Mouse (Mus musculus) bone marrow, adult 2 months (tissue): ENCODE results near the gene Gorasp1.

ENCODE experiments used
- CTCF ChIP-seq: fragments of 200-500 bp; IDR thresholded peaks from 2 replicates; pipeline ENCODE4 v1.5.1; 2011; ENCODE audit warnings: low read length, control low read depth; ENCODE audit not compliant: control insufficient read depth, insufficient read depth
- POLR2A ChIP-seq: fragments of 200-500 bp; IDR thresholded peaks from 2 replicates; pipeline ENCODE4 v1.6.1; 2011; ENCODE audit warnings: low read depth, mild to moderate bottlenecking, control low read depth, low read length, borderline replicate concordance; ENCODE audit not compliant: control insufficient read depth

DNA sequence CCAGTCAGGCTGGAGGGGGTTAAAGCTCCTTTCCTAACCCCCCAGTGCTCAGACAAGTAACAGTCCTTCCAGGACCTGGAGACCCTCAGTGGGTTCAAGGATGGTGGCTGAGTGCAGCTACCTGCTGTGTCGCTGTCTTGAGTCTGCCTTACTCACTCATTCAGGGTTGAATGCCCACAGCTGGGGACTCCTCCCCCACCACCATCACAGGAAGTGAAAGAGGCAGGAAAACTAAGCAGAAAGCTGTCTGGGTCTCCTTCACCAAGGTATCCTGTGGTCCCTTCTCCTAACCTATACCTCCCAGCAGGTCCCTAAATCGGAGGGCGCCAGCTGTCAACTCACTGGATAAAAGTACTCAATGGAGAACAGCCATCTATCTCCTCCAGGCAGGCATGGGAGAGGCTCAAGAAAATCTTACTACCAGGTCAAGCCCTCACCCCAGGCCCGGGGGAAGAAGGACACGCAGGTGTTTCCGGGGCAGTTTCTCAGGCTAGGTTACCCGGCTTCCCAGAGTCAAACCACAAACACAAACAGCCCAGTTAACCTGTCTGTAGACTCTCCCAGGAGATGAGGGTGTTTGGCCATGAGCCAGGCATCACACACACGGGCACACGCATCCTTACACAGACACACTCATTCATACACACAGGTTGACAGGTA, 40.9 kb upstream of the Gorasp1 start:
- no peak for TF ChIP-seq POLR2A
- TF ChIP-seq CTCF = no peak
